Mouse (Mus musculus) limb, embryonic 14.5 days (tissue): ENCODE data around the gene Ank2. TPM values are rescaled to one million over a fixed set of nuclear protein-coding genes. Genes with fewer than 3 reads are reported as not detected.

Experiments
- ATAC-seq: fragments of 200-750 bp; cut with Nextera tagmentation; 2 replicates; pipeline ENCODE4 v1.8.0; 2017; ENCODE audit warnings: low read depth, moderate number of reproducible peaks, moderate TSS enrichment; ENCODE audit not compliant: low FRiP score
- DNase-seq: peaks from one replicate; pipeline ENCODE4 v3.0.0-alpha.2; 2015; ENCODE audit warnings: low spot score
- H3K27ac ChIP-seq: fragments of 300-500 bp; sonication (generic); replicated peaks from 2 replicates; pipeline ENCODE4 v1.5.1; 2014; ENCODE audit warnings: low read depth, mild to moderate bottlenecking, low read length, moderate library complexity, mixed read lengths
- H3K27me3 ChIP-seq: fragments of 300-500 bp; sonication (generic); 2 replicates; pipeline ENCODE4 v1.6.1; 2014; ENCODE audit warnings: low read length, mixed read lengths; ENCODE audit not compliant: control insufficient read depth, insufficient read depth
- H3K36me3 ChIP-seq: fragments of 300-500 bp; sonication (generic); 2 replicates; pipeline ENCODE4 v1.6.1; 2014; ENCODE audit warnings: mild to moderate bottlenecking, low read length, moderate library complexity, mixed read lengths; ENCODE audit not compliant: control insufficient read depth, insufficient read depth
- H3K4me1 ChIP-seq: fragments of 300-500 bp; sonication (generic); 2 replicates; pipeline ENCODE4 v1.6.1; 2014; ENCODE audit warnings: antibody characterized with exemption, low read length, mixed read lengths; ENCODE audit not compliant: control insufficient read depth, insufficient read depth
- H3K4me2 ChIP-seq: fragments of 300-500 bp; sonication (generic); replicated peaks from 2 replicates; pipeline ENCODE4 v1.6.1; 2014; ENCODE audit warnings: low read depth, mild to moderate bottlenecking, low read length, moderate library complexity; ENCODE audit not compliant: severe bottlenecking
- H3K4me3 ChIP-seq: fragments of 300-500 bp; sonication (generic); replicated peaks from 2 replicates; pipeline ENCODE4 v1.5.1; 2014; ENCODE audit warnings: low read length
- H3K9ac ChIP-seq: fragments of 300-500 bp; sonication (generic); 2 replicates; pipeline ENCODE4 v1.6.1; 2014; ENCODE audit warnings: mild to moderate bottlenecking, low read depth, low read length, moderate library complexity; ENCODE audit not compliant: severe bottlenecking
- H3K9me3 ChIP-seq: fragments of 300-500 bp; sonication (generic); 2 replicates; pipeline ENCODE4 v1.6.1; 2016; ENCODE audit warnings: low read length; ENCODE audit not compliant: control insufficient read depth
- POLR2A ChIP-seq: fragments of 200-500 bp; IDR thresholded peaks from 2 replicates; pipeline ENCODE4 v1.8.0; 2012; ENCODE audit warnings: inconsistent platforms, mild to moderate bottlenecking, moderate library complexity, borderline replicate concordance; ENCODE audit not compliant: insufficient read depth, insufficient read length; ENCODE audit errors: extremely low read depth
- WGBS: fragments of 180-500 bp; shearing (Covaris S2); extraction: QIAGEN DNeasy Blood & Tissue Kit; methylation state at CpG from one replicate; pipeline ENCODE4 v1.1.7; 2014; 5-methylcytosine and 5-hydroxymethylcytosine counted together
- polyA plus RNA-seq, 2 experiments: library from polyadenylated mRNA; depleted of rRNA in 1 of 2; stranded (reverse) in 1 of 2; unstranded in 1 of 2; fragments of >200 nt; fragmentation: Nextera tagmentation in 1 of 2; extraction: Ambion mirVana in 1 of 2; gene quantifications; 2 replicates each; pipeline versions ENCODE4 v1.2.1 to v1.2.3; 2012 to 2014

Gene Ank2
- polyA plus RNA-seq, 2 experiments = 33.0 to 41.6 TPM

- no peak overlapping the region for H3K4me2 ChIP-seq
Measured at GRCm38 (mm10) chr3:127294610-127295349, 204.4 kb downstream of the Ank2 start.

GRCm38 (mm10) chr3:127294079-127294478 lies 205.1 kb downstream of the Ank2 start:
- ATAC-seq = no peak
- Histone ChIP-seq H3K27ac (no peak overlapping the region), H3K36me3 (no peaks in the 10 kb centered on the region), H3K4me1 (no peaks in the 10 kb centered on the region), H3K9ac (no peak overlapping the region), H3K27me3 (no peaks in the 10 kb centered on the region), H3K9me3 (no peaks in the 10 kb centered on the region), H3K4me3 (no peak overlapping the region), H3K4me2 (no peak overlapping the region)
- no peak for DNase-seq
- WGBS = 83% methylated on average over 14 of the region's 14 CpGs
- TF ChIP-seq POLR2A = no peak

More at GRCm38 (mm10) chr3:127294610-127295349, 204.4 kb downstream of the Ank2 start:
- Histone ChIP-seq H3K4me3 (no peak overlapping the region), H3K9ac (no peak overlapping the region), H3K27ac (no peak overlapping the region), H3K4me1 (no peaks in the 10 kb centered on the region), H3K36me3 (no peaks in the 10 kb centered on the region), H3K27me3 (no peaks in the 10 kb centered on the region), H3K9me3 (no peaks in the 10 kb centered on the region)
- DNase-seq (no peak), ATAC-seq (no peak)
- TF ChIP-seq POLR2A = no peak
- 88% methylated on average over 9 of the region's 9 CpGs for WGBS

- DNase-seq = no peak
- H3K9me3 ChIP-seq = no peaks in the 10 kb centered on the region
- H3K4me2 ChIP-seq = no peak overlapping the region
- ATAC-seq = no peak
- 73% methylated on average over 9 of the region's 9 CpGs for WGBS
- no peak overlapping the region for H3K4me3 ChIP-seq
- TF ChIP-seq POLR2A = no peak
- no peaks in the 10 kb centered on the region for H3K27me3 ChIP-seq
- H3K27ac ChIP-seq = no peak overlapping the region
- H3K4me1 ChIP-seq = no peaks in the 10 kb centered on the region
- H3K36me3 ChIP-seq = no peaks in the 10 kb centered on the region
- no peak overlapping the region for H3K9ac ChIP-seq
Measured at GRCm38 (mm10) chr3:127293479-127293874, 205.7 kb downstream of the Ank2 start.

- no peak for TF ChIP-seq POLR2A
- Histone ChIP-seq H3K27ac (no peak overlapping the region), H3K9ac (no peak overlapping the region), H3K4me1 (no peaks in the 10 kb centered on the region), H3K36me3 (no peaks in the 10 kb centered on the region), H3K4me3 (no peak overlapping the region), H3K9me3 (no peaks in the 10 kb centered on the region), H3K27me3 (no peaks in the 10 kb centered on the region), H3K4me2 (no peak overlapping the region)
- no peak for DNase-seq
- WGBS = 91% methylated on average over 10 of the region's 10 CpGs
- no peak for ATAC-seq
Measured at GRCm38 (mm10) chr3:127292864-127293478, 206.2 kb downstream of the Ank2 start.

- H3K4me1 ChIP-seq = no peaks in the 10 kb centered on the region
- H3K4me2 ChIP-seq = no peak overlapping the region
- DNase-seq = no peak
- no peak overlapping the region for H3K27ac ChIP-seq
- H3K9ac ChIP-seq = no peak overlapping the region
- no peaks in the 10 kb centered on the region for H3K9me3 ChIP-seq
- H3K27me3 ChIP-seq = no peaks in the 10 kb centered on the region
- no peak overlapping the region for H3K4me3 ChIP-seq
- WGBS = 91% methylated on average over 5 of the region's 5 CpGs
- no peaks in the 10 kb centered on the region for H3K36me3 ChIP-seq
- ATAC-seq = no peak
- TF ChIP-seq POLR2A = no peak
Measured at GRCm38 (mm10) chr3:127282277-127282676, 216.9 kb downstream of the Ank2 start.
